Mouse (Mus musculus) liver, postnatal 0 days (tissue): ENCODE data around the gene Kcnab2. TPM values are rescaled to one million over a fixed set of nuclear protein-coding genes. Genes with fewer than 3 reads are reported as not detected.

ENCODE experiments used
- ATAC-seq: fragments of 200-750 bp; cut with Nextera tagmentation; 2 replicates; pipeline ENCODE4 v1.8.0; 2017; ENCODE audit warnings: mild to moderate bottlenecking, moderate library complexity
- DNase-seq: peaks from one replicate; pipeline ENCODE4 v3.0.0-alpha.2; 2016
- H3K27ac ChIP-seq: fragments of 300-500 bp; sonication (generic); 2 replicates; pipeline ENCODE4 v1.5.1; 2014; ENCODE audit warnings: antibody characterized with exemption, moderate library complexity, mild to moderate bottlenecking, low read depth
- H3K27me3 ChIP-seq: fragments of 300-500 bp; sonication (generic); 2 replicates; pipeline ENCODE4 v1.6.1; 2014; ENCODE audit warnings: low read length, control low read depth, mixed read lengths; ENCODE audit not compliant: insufficient read depth
- H3K36me3 ChIP-seq: fragments of 300-500 bp; sonication (generic); replicated peaks from 2 replicates; pipeline ENCODE4 v1.6.1; 2014; ENCODE audit warnings: mild to moderate bottlenecking, control low read depth, low read length, moderate library complexity, mixed read lengths; ENCODE audit not compliant: insufficient read depth
- H3K4me1 ChIP-seq: fragments of 300-500 bp; sonication (generic); 2 replicates; pipeline ENCODE4 v1.6.1; 2014; ENCODE audit warnings: antibody characterized with exemption, mild to moderate bottlenecking, control low read depth; ENCODE audit not compliant: insufficient read depth
- H3K4me2 ChIP-seq: fragments of 300-500 bp; sonication (generic); 2 replicates; pipeline ENCODE4 v1.6.1; 2014; ENCODE audit warnings: low read depth, mild to moderate bottlenecking, low read length, moderate library complexity, mixed read lengths
- H3K4me3 ChIP-seq: fragments of 300-500 bp; sonication (generic); 2 replicates; pipeline ENCODE4 v1.5.1; 2014; ENCODE audit warnings: low read depth, low read length
- H3K9ac ChIP-seq: fragments of 300-500 bp; sonication (generic); replicated peaks from 2 replicates; pipeline ENCODE4 v1.6.1; 2014; ENCODE audit warnings: mild to moderate bottlenecking, moderate library complexity
- H3K9me3 ChIP-seq: fragments of 300-500 bp; sonication (generic); 2 replicates; pipeline ENCODE4 v1.6.1; 2016; ENCODE audit warnings: mild to moderate bottlenecking, control low read depth, low read length, mixed read lengths
- CTCF ChIP-seq: sonication (generic); IDR thresholded peaks from 2 replicates; pipeline ENCODE4 v1.5.1; 2016; ENCODE audit warnings: antibody characterized with exemption, low read depth
- EP300 ChIP-seq: IDR thresholded peaks from 2 replicates; pipeline ENCODE4 v1.6.1; 2016; ENCODE audit warnings: antibody characterized with exemption, low read depth, mild to moderate bottlenecking
- WGBS: fragments of 180-500 bp; shearing (Covaris S2); extraction: QIAGEN DNeasy Blood & Tissue Kit; methylation state at CpG from one replicate; pipeline ENCODE4 v1.1.7; 2014; ENCODE audit not compliant: insufficient replicate concordance; 5-methylcytosine and 5-hydroxymethylcytosine counted together
- polyA plus RNA-seq: library from polyadenylated mRNA; unstranded; fragments of >200 nt; fragmentation: Nextera tagmentation; extraction: Ambion mirVana; gene quantifications from 2 replicates; pipeline ENCODE4 v1.2.1, GENCODE M21; 2015

The Kcnab2 gene
- polyA plus RNA-seq, 1 experiment from 2014 or later = 6.7 TPM

GRCm38 (mm10) chr4:152412524-152413080, 65.1 kb downstream of the Kcnab2 start:
- no peak for DNase-seq
- WGBS = 79% methylated on average over 3 of the region's 3 CpGs

GRCm38 (mm10) chr4:152410961-152411360, 66.7 kb downstream of the Kcnab2 start:
- Histone ChIP-seq H3K27ac (no peak overlapping the region), H3K9ac (no peak overlapping the region), H3K4me1 (no peaks in the 10 kb centered on the region), H3K4me2 (no peak overlapping the region), H3K36me3 (no peaks in the 10 kb centered on the region), H3K4me3 (no peak overlapping the region), H3K27me3 (no peaks in the 10 kb centered on the region), H3K9me3 (no peaks in the 10 kb centered on the region)
- ATAC-seq = no peak
- no peak for DNase-seq
- 79% methylated on average over 13 of the region's 13 CpGs for WGBS
- no peak for TF ChIP-seq EP300
- TF ChIP-seq CTCF = no peak

More at GRCm38 (mm10) chr4:152412524-152413080, 65.1 kb downstream of the Kcnab2 start:
- no peak for TF ChIP-seq CTCF
- no peak for TF ChIP-seq EP300
- Histone ChIP-seq H3K27ac (no peak overlapping the region), H3K9me3 (no peaks in the 10 kb centered on the region), H3K36me3 (no peaks in the 10 kb centered on the region), H3K9ac (no peak overlapping the region), H3K4me3 (no peak overlapping the region), H3K27me3 (no peaks in the 10 kb centered on the region), H3K4me2 (no peak overlapping the region), H3K4me1 (no peaks in the 10 kb centered on the region)
- ATAC-seq = no peak

- no peak overlapping the region for H3K27ac ChIP-seq
- no peak for ATAC-seq
These were observed 71.1 kb downstream of the Kcnab2 start for GRCm38 (mm10) chr4:152406531-152406930.

GRCm38 (mm10) chr4:152405671-152406201, 71.9 kb downstream of the Kcnab2 start:
- H3K36me3 ChIP-seq = no peaks in the 10 kb centered on the region
- 73% methylated on average over 7 of the region's 7 CpGs for WGBS
- TF ChIP-seq EP300 (no peak), CTCF (no peak)
- no peak overlapping the region for H3K4me2 ChIP-seq
- no peaks in the 10 kb centered on the region for H3K9me3 ChIP-seq
- H3K27ac ChIP-seq = no peak overlapping the region
- H3K27me3 ChIP-seq = no peaks in the 10 kb centered on the region
- H3K4me1 ChIP-seq = no peaks in the 10 kb centered on the region
- DNase-seq (no peak), ATAC-seq (no peak)
- no peak overlapping the region for H3K4me3 ChIP-seq
- H3K9ac ChIP-seq = no peak overlapping the region

More at GRCm38 (mm10) chr4:152406531-152406930, 71.1 kb downstream of the Kcnab2 start:
- H3K9me3 ChIP-seq = no peaks in the 10 kb centered on the region
- no peaks in the 10 kb centered on the region for H3K36me3 ChIP-seq
- no peaks in the 10 kb centered on the region for H3K4me1 ChIP-seq
- H3K27me3 ChIP-seq = no peaks in the 10 kb centered on the region
- 79% methylated on average over 8 of the region's 8 CpGs for WGBS
- no peak for DNase-seq
- H3K4me3 ChIP-seq = no peak overlapping the region
- TF ChIP-seq CTCF = no peak
- TF ChIP-seq EP300 = no peak
- H3K9ac ChIP-seq = no peak overlapping the region
- no peak overlapping the region for H3K4me2 ChIP-seq

GRCm38 (mm10) chr4:152405143-152405542, 72.5 kb downstream of the Kcnab2 start:
- H3K4me3 ChIP-seq = no peak overlapping the region
- H3K9ac ChIP-seq = no peak overlapping the region
- TF ChIP-seq EP300 (no peak), CTCF (no peak)
- H3K4me2 ChIP-seq = no peak overlapping the region
- 73% methylated on average over 6 of the region's 6 CpGs for WGBS
- H3K4me1 ChIP-seq = no peaks in the 10 kb centered on the region
- H3K36me3 ChIP-seq = no peaks in the 10 kb centered on the region
- DNase-seq (no peak), ATAC-seq (no peak)
- H3K9me3 ChIP-seq = no peaks in the 10 kb centered on the region
- H3K27ac ChIP-seq = no peak overlapping the region
- no peaks in the 10 kb centered on the region for H3K27me3 ChIP-seq

GRCm38 (mm10) chr4:152398926-152399325, 78.7 kb downstream of the Kcnab2 start:
- H3K4me2 ChIP-seq = no peak overlapping the region
- no peak overlapping the region for H3K9ac ChIP-seq
- TF ChIP-seq CTCF = no peak
- no peak overlapping the region for H3K4me3 ChIP-seq
- H3K4me1 ChIP-seq = no peaks in the 10 kb centered on the region
- H3K27ac ChIP-seq = no peak overlapping the region
- H3K36me3 ChIP-seq = no peaks in the 10 kb centered on the region
- H3K9me3 ChIP-seq = no peaks in the 10 kb centered on the region
- 87% methylated on average over 3 of the region's 3 CpGs for WGBS
- no peak for ATAC-seq
- no peaks in the 10 kb centered on the region for H3K27me3 ChIP-seq
- DNase-seq = no peak

- 77% methylated on average over 17 of the region's 17 CpGs for WGBS
- Histone ChIP-seq H3K4me3 (no peak overlapping the region), H3K4me1 (no peaks in the 10 kb centered on the region), H3K9ac (no peak overlapping the region), H3K36me3 (no peaks in the 10 kb centered on the region), H3K27ac (no peak overlapping the region), H3K9me3 (no peaks in the 10 kb centered on the region), H3K4me2 (no peak overlapping the region), H3K27me3 (no peaks in the 10 kb centered on the region)
- DNase-seq = no peak
- no peak for ATAC-seq
- TF ChIP-seq EP300 (no peak), CTCF (no peak)
These were observed 85.0 kb downstream of the Kcnab2 start for GRCm38 (mm10) chr4:152392627-152393026.
